Mouse (Mus musculus): ENCODE data around the gene Ccna2. TPM values are rescaled to one million over a fixed set of nuclear protein-coding genes. Genes with fewer than 3 reads are reported as not detected.

The Ccna2 gene
- polyA plus RNA-seq, 1 experiment from 2014 or later: 194 TPM

Other genes starting within 250 kb of the Ccna2 start
- 327 and 336 TPM in 2 replicates for gene Anxa5, start 96.3 kb downstream of the Ccna2 start, polyA plus RNA-seq (2016; fragmentation: Nextera tagmentation; extraction: Ambion mirVana)
- 1.2 and 1.3 TPM in 2 replicates for gene 1810062G17Rik, start 96.2 kb downstream of the Ccna2 start, polyA plus RNA-seq (2016; fragmentation: Nextera tagmentation; extraction: Ambion mirVana)
- gene Gm11549, start 50.3 kb downstream of the Ccna2 start, polyA plus RNA-seq (2016; fragmentation: Nextera tagmentation; extraction: Ambion mirVana): 0.30 and 0.31 TPM in 2 replicates
- gene Exosc9, start 19.5 kb downstream of the Ccna2 start, polyA plus RNA-seq (2016; fragmentation: Nextera tagmentation; extraction: Ambion mirVana): 45.0 and 49.5 TPM in 2 replicates
- gene Bbs7, start 41.3 kb upstream of the Ccna2 start, polyA plus RNA-seq (2016; fragmentation: Nextera tagmentation; extraction: Ambion mirVana): 11.8 and 12.0 TPM in 2 replicates
- 6.4 and 7.3 TPM in 2 replicates for gene Trpc3, start 118.0 kb upstream of the Ccna2 start, polyA plus RNA-seq (2016; fragmentation: Nextera tagmentation; extraction: Ambion mirVana)